Comparison of ENCODE assay signal across 20 mouse cellular contexts in genomic region chr11:71407043-71407442, GRCm38 (mm10).
A peak's percentile ranks its signal among the peaks of the same experiment; 100 is the strongest.
DNase-seq lines count a peak whose midpoint lies in the region; ATAC-seq lines count a peak whose summit lies in the region.
"Had no signal": no experiment of that assay in that cellular context is flagged by ENCODE, and none has a peak within 500 bp of the region (broad histone marks: within the 10 kb centered on the region; RNA-seq: fewer than 3 reads in every experiment).

No protein-coding gene starts in this region.

- no peaks in the 10 kb centered on the region for H3K27me3 ChIP-seq in hindbrain, embryonic 16.5 days (replicated peaks; ENCODE audit: control insufficient read depth, insufficient read depth, low read length)
- H3K27me3 ChIP-seq in hindbrain, embryonic 13.5 days, result no peaks in the 10 kb centered on the region
- no peaks in the 10 kb centered on the region for H3K27me3 ChIP-seq in midbrain, embryonic 11.5 days (ENCODE audit: control insufficient read depth, insufficient read depth, low read length)
- no peaks in the 10 kb centered on the region for H3K27me3 ChIP-seq in midbrain, embryonic 15.5 days (replicated peaks)
- no peaks in the 10 kb centered on the region for H3K27me3 ChIP-seq in midbrain, embryonic 14.5 days (ENCODE audit: control insufficient read depth, insufficient read depth, low read length)
- H3K27me3 ChIP-seq: forebrain, embryonic 13.5 days had no signal

- peak; percentile 58 for ATAC-seq in hindbrain, embryonic 16.5 days
- ATAC-seq in hindbrain, embryonic 13.5 days (ENCODE audit: low FRiP score), result no peak
- ATAC-seq in midbrain, embryonic 11.5 days (ENCODE audit: low FRiP score), result no peak
- ATAC-seq in midbrain, embryonic 15.5 days (replicated peaks), result no peak; the same call in 1 of the 2 replicates
- ATAC-seq in midbrain, embryonic 14.5 days (ENCODE audit: low FRiP score, low TSS enrichment), result no peak
- ATAC-seq: forebrain, embryonic 13.5 days had no signal

- no peak overlapping the region for H3K4me3 ChIP-seq in hindbrain, embryonic 16.5 days (ENCODE audit: low read length)
- no peak overlapping the region for H3K4me3 ChIP-seq in hindbrain, embryonic 13.5 days
- H3K4me3 ChIP-seq in midbrain, embryonic 11.5 days (ENCODE audit: low read depth, low read length), result no peak overlapping the region
- no peak overlapping the region for H3K4me3 ChIP-seq in midbrain, embryonic 15.5 days
- no peak overlapping the region for H3K4me3 ChIP-seq in midbrain, embryonic 14.5 days (replicated peaks; ENCODE audit: low read depth, low read length)
- H3K4me3 ChIP-seq: embryonic facial prominence, embryonic 10.5 days; forebrain, embryonic 13.5 days; gastrocnemius, adult 2 months; heart, embryonic 10.5 days had no signal

- H3K36me3 ChIP-seq in hindbrain, embryonic 16.5 days (ENCODE audit: control insufficient read depth, insufficient read depth, low read length), result no peaks in the 10 kb centered on the region
- no peaks in the 10 kb centered on the region for H3K36me3 ChIP-seq in hindbrain, embryonic 13.5 days
- no peaks in the 10 kb centered on the region for H3K36me3 ChIP-seq in midbrain, embryonic 11.5 days (ENCODE audit: control insufficient read depth, insufficient read depth, low read length)
- H3K36me3 ChIP-seq in midbrain, embryonic 15.5 days (replicated peaks), result no peaks in the 10 kb centered on the region
- H3K36me3 ChIP-seq in midbrain, embryonic 14.5 days (ENCODE audit: control insufficient read depth, insufficient read depth, low read length), result no peaks in the 10 kb centered on the region
- H3K36me3 ChIP-seq: embryonic facial prominence, embryonic 10.5 days; heart, embryonic 10.5 days had no signal

- DNase-seq in midbrain, embryonic 11.5 days (ENCODE audit: low spot score, missing footprints), result peak; percentile 53
- peak; percentile 55 for DNase-seq in midbrain, embryonic 14.5 days
- DNase-seq in retina, embryonic 14.5 days (ENCODE audit: low spot score), result peak; percentile 59
- DNase-seq in gastrocnemius, postnatal 4 days (ENCODE audit: low spot score in 2 of 2), result no peak
- no peak for DNase-seq in kidney, postnatal 25 days
- DNase-seq: adrenal gland, adult 8-10 months; adrenal gland, postnatal 36 days; cerebellum, adult 11 months; cerebellum, adult 9-10 months; cerebellum, postnatal 36 days; gastrocnemius, adult 2 months; gastrocnemius, postnatal 25 days; heart, adult 18-20 months; heart, postnatal 10 days had no signal

- no peak overlapping the region for H3K27ac ChIP-seq in hindbrain, embryonic 16.5 days (ENCODE audit: low read depth, low read length)
- no peak overlapping the region for H3K27ac ChIP-seq in hindbrain, embryonic 13.5 days
- H3K27ac ChIP-seq in midbrain, embryonic 11.5 days (ENCODE audit: low read depth, low read length), result no peak overlapping the region
- no peak overlapping the region for H3K27ac ChIP-seq in midbrain, embryonic 15.5 days
- H3K27ac ChIP-seq in midbrain, embryonic 14.5 days (replicated peaks; ENCODE audit: low read depth, low read length), result 0 out of 2 replicates have a peak overlapping the region, but pooled peaks have one; percentile 13
- H3K27ac ChIP-seq: embryonic facial prominence, embryonic 10.5 days; forebrain, embryonic 13.5 days; gastrocnemius, adult 2 months; heart, embryonic 10.5 days had no signal

- H3K9me3 ChIP-seq in hindbrain, embryonic 16.5 days (ENCODE audit: control insufficient read depth, low read length), result no peaks in the 10 kb centered on the region
- no peaks in the 10 kb centered on the region for H3K9me3 ChIP-seq in hindbrain, embryonic 13.5 days
- no peaks in the 10 kb centered on the region for H3K9me3 ChIP-seq in midbrain, embryonic 11.5 days (ENCODE audit: control insufficient read depth, low read length)
- H3K9me3 ChIP-seq in midbrain, embryonic 15.5 days, result no peaks in the 10 kb centered on the region
- H3K9me3 ChIP-seq in midbrain, embryonic 14.5 days (ENCODE audit: control insufficient read depth, low read length), result no peaks in the 10 kb centered on the region
- H3K9me3 ChIP-seq: embryonic facial prominence, embryonic 10.5 days; forebrain, embryonic 13.5 days; heart, embryonic 10.5 days had no signal

- no peak overlapping the region for H3K4me2 ChIP-seq in hindbrain, embryonic 16.5 days (ENCODE audit: low read length)
- H3K4me2 ChIP-seq in hindbrain, embryonic 13.5 days, result no peak overlapping the region
- no peak overlapping the region for H3K4me2 ChIP-seq in midbrain, embryonic 11.5 days
- H3K4me2 ChIP-seq in midbrain, embryonic 15.5 days, result no peak overlapping the region
- H3K4me2 ChIP-seq in midbrain, embryonic 14.5 days (ENCODE audit: low read length), result no peak overlapping the region
- H3K4me2 ChIP-seq: forebrain, embryonic 13.5 days had no signal

- H3K4me1 ChIP-seq in hindbrain, embryonic 16.5 days (ENCODE audit: control insufficient read depth, insufficient read depth, low read depth, low read length), result no peaks in the 10 kb centered on the region
- H3K4me1 ChIP-seq in hindbrain, embryonic 13.5 days (replicated peaks), result peaks cover 5% of the 10 kb centered on the region; the same call in 1 of the 2 replicates
- no peaks in the 10 kb centered on the region for H3K4me1 ChIP-seq in midbrain, embryonic 11.5 days (ENCODE audit: control insufficient read depth, insufficient read depth, low read length)
- no peaks in the 10 kb centered on the region; the same call in 1 of the 2 replicates for H3K4me1 ChIP-seq in midbrain, embryonic 15.5 days
- H3K4me1 ChIP-seq in midbrain, embryonic 14.5 days (ENCODE audit: control insufficient read depth, insufficient read depth, low read length), result peaks cover 5% of the 10 kb centered on the region
- H3K4me1 ChIP-seq: embryonic facial prominence, embryonic 10.5 days; heart, embryonic 10.5 days had no signal

- no peak overlapping the region for H3K9ac ChIP-seq in hindbrain, embryonic 16.5 days (ENCODE audit: low read depth, low read length)
- no peak overlapping the region for H3K9ac ChIP-seq in hindbrain, embryonic 13.5 days
- H3K9ac ChIP-seq in midbrain, embryonic 11.5 days (ENCODE audit: low read length), result no peak overlapping the region
- H3K9ac ChIP-seq in midbrain, embryonic 15.5 days, result no peak overlapping the region
- no peak overlapping the region for H3K9ac ChIP-seq in midbrain, embryonic 14.5 days (replicated peaks; ENCODE audit: low read length)
- H3K9ac ChIP-seq: forebrain, embryonic 13.5 days had no signal

- 49% methylated on average over 6 of the region's 6 CpGs for WGBS in hindbrain, embryonic 16.5 days
- WGBS in hindbrain, embryonic 13.5 days, result 67% methylated on average over 6 of the region's 6 CpGs
- WGBS in midbrain, embryonic 11.5 days, result 60% methylated on average over 6 of the region's 6 CpGs
- 29% methylated on average over 6 of the region's 6 CpGs for WGBS in midbrain, embryonic 15.5 days
- 32% methylated on average over 6 of the region's 6 CpGs for WGBS in midbrain, embryonic 14.5 days

Comparison
In these comparisons a context has a peak if more than half of its experiments do, and no peak if none do; other contexts are left out.
1. DNase-seq: peak in midbrain, embryonic 11.5 days (single experiment), midbrain, embryonic 14.5 days (single experiment) and retina, embryonic 14.5 days (single experiment); none in gastrocnemius, postnatal 4 days (0 of 2) and kidney, postnatal 25 days (0 of 2).